Mouse (Mus musculus): Measurements from ENCODE around the gene Wnt9a. TPM values are rescaled to one million over a fixed set of nuclear protein-coding genes. Genes with fewer than 3 reads are reported as not detected.

The Wnt9a gene
- polyA plus RNA-seq, 1 experiment from 2014 or later, result 9.7 TPM

DNA sequence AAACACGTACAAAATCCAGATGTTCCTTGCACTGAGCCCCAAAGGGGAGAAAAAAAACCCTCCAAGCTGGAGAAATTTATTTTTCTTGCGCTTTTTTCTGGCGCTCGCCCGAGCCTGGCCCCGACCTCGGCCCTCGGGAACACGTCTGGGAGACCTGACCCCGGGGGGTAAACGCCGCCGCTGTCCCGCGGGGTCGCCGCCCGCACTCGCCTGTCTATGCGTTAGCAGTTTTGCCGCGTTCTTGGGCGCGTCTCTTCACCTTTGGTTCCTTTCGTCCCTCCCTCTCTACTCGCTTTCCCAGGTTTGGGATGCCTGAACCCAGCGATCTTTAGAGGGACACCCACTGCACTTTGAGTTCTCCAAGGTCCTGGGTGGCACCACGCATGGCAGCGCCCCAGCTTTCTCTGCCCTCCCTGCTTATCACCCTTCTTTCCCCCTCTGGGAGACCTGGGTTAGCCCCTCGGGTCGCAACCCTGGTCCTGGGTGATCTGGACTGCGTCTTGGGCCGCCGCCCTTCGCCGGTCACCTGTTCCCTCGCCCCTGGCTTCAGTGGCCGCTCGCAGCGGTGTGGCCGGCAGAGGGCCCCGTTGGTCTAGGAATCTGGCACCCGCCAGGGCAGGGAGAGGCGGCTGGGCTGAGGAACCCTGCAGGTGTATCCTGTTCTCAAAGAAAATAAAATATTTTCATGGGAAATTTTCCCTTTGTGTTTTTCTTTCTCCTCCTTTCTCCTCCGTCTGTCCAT lies 865 bp downstream of the Wnt9a start:
- WGBS, result 1% methylated on average over 45 of the region's 45 CpGs
- peak; percentile 80 for DNase-seq (ENCODE audit: low spot score)
- H3K9me3 ChIP-seq (replicated peaks), result no peaks in the 10 kb centered on the region
- peaks cover 97% of the 10 kb centered on the region for H3K27me3 ChIP-seq (ENCODE audit: low read depth, poor library complexity, severe bottlenecking)
- H3K4me1 ChIP-seq, result peaks cover 74% of the 10 kb centered on the region
- peak overlapping the region; percentile 82 for H3K27ac ChIP-seq (replicated peaks)
- H3K36me3 ChIP-seq, result no peaks in the 10 kb centered on the region
- peak overlapping the region; percentile 68 for H3K4me3 ChIP-seq

DNA sequence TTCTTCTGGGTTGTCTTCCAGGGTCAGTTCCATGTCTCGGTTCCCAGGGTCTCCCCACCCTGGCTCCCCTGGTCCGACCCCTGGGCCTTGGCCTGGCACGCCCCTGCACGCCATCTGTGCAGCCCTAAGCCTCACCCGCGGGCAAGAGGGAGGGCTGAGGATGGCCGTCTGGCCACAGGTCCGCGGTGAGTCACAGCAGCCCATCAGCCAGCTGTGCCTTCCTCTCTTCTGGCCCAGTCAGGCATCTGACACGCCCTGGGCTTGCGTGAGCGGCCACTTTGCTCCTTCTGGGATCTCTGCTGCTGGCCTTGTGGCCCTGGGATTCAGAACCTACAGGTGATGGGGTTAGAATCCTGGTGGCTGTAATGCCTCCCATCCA lies 1.4 kb downstream of the Wnt9a start:
- WGBS, result 18% methylated on average over 12 of the region's 12 CpGs
- DNase-seq (ENCODE audit: low spot score), result no peak
- H3K9me3 ChIP-seq (replicated peaks), result no peaks in the 10 kb centered on the region
- peaks cover 79% of the 10 kb centered on the region for H3K4me1 ChIP-seq
- H3K4me3 ChIP-seq, result peak overlapping the region; percentile 68
- no peaks in the 10 kb centered on the region for H3K36me3 ChIP-seq
- H3K27ac ChIP-seq (replicated peaks), result peak overlapping the region; percentile 82
- H3K27me3 ChIP-seq (ENCODE audit: low read depth, poor library complexity, severe bottlenecking), result peaks cover 100% of the 10 kb centered on the region

DNA sequence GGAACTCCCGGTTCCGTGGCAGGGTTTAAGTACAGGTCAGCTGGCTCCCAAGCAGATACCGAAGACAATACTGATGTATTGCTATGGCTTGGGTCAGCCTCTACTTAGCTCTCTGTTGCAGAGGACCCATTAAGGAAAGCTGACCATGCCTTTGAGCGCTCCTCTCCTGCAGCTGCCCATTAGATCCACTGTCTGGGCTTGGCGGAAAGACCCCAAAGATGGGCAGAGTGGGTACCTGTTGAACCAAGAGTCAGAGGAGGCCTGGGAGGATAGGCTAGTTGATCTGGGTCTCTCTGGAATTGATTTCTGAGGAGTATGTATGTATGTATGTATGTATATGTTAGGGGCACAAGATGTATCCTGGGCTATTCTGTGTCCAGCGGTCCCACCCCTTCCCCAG lies 1.9 kb downstream of the Wnt9a start:
- Histone ChIP-seq H3K27me3 (ENCODE audit: low read depth, poor library complexity, severe bottlenecking) (peaks cover 100% of the 10 kb centered on the region), H3K36me3 (no peaks in the 10 kb centered on the region), H3K9me3 (replicated peaks) (no peaks in the 10 kb centered on the region), H3K27ac (replicated peaks) (peak overlapping the region; percentile 82), H3K4me1 (peaks cover 84% of the 10 kb centered on the region), H3K4me3 (peak overlapping the region; percentile 68)
- no peak for DNase-seq (ENCODE audit: low spot score)
- 43% methylated on average over 6 of the region's 6 CpGs for WGBS

DNA sequence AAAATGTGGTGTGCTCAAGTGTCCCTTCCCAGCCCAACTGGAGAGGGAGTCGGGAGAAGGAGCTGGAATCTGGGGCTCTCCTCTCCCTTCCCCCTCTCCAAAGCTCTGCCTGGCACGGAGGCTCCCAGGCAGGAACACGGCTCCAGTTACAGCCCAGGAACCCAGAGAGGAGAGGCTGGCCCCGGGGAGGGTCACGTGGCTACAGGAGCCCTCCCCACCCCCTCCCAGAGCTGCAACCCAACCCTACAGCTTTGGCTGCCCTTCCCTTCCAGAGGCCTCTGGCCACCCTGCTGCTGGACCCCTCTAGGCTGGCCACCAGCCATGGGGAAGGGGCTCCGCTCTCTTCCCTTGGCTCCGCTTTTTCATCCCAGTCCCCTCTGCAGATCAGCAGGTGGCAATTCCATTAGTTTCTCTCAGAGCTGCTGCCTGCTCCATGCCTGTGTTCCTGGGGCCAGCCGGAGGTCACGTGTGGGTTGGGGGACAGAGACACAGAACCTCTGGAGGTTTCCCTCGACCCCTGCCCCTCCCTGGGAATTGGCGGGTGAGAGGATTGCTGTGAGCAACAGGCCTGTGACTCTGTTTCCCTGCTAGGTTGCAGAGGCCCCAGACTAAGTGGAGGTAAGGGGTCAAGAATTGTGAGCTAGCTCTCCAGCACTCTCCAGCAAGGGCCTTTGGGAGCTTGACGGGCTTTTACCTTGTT lies 2.5 kb downstream of the Wnt9a start:
- Histone ChIP-seq H3K27me3 (ENCODE audit: low read depth, poor library complexity, severe bottlenecking) (peaks cover 100% of the 10 kb centered on the region), H3K36me3 (no peaks in the 10 kb centered on the region), H3K9me3 (replicated peaks) (no peaks in the 10 kb centered on the region), H3K4me1 (peaks cover 90% of the 10 kb centered on the region), H3K27ac (replicated peaks) (peak overlapping the region; percentile 82), H3K4me3 (peak overlapping the region; percentile 68)
- peak; percentile 71 for DNase-seq (ENCODE audit: low spot score)
- 6% methylated on average over 12 of the region's 12 CpGs for WGBS

DNA sequence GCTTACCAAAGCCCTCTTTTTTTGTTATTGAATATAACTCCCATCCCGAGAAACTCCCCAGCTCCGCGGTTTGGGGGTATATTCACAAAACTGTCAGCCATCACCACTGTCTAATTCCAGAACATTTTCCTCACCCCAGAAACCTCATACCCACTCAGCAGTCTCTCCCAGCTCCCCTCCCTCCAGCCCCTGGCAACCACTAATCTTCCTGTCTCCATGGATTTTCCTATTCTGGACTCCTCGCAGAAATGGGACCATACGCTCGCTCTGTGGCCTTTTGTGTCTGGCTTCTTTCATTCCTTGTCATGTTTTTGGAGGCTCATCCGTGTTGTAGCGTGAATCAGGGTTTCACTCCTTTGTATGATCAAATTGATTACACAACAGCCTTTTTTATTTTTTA lies 3.2 kb downstream of the Wnt9a start:
- Histone ChIP-seq H3K4me3 (peak overlapping the region; percentile 68; the same call in 1 of the 2 replicates), H3K27ac (replicated peaks) (peak overlapping the region; percentile 82), H3K4me1 (peaks cover 95% of the 10 kb centered on the region), H3K27me3 (ENCODE audit: low read depth, poor library complexity, severe bottlenecking) (peaks cover 100% of the 10 kb centered on the region), H3K36me3 (no peaks in the 10 kb centered on the region), H3K9me3 (replicated peaks) (no peaks in the 10 kb centered on the region)
- 32% methylated on average over 8 of the region's 8 CpGs for WGBS
- peak; percentile 60 for DNase-seq (ENCODE audit: low spot score)

- DNase-seq (ENCODE audit: low spot score), result no peak
- H3K27me3 ChIP-seq (ENCODE audit: low read depth, poor library complexity, severe bottlenecking), result peaks cover 91% of the 10 kb centered on the region
- no peak overlapping the region for H3K4me3 ChIP-seq
- H3K9me3 ChIP-seq (replicated peaks), result no peaks in the 10 kb centered on the region
- no peaks in the 10 kb centered on the region for H3K36me3 ChIP-seq
- H3K4me1 ChIP-seq, result peaks cover 80% of the 10 kb centered on the region
- WGBS, result 57% methylated on average over 6 of the region's 6 CpGs
- peak overlapping the region; percentile 82 for H3K27ac ChIP-seq (replicated peaks)
Measured at GRCm38 (mm10) chr11:59312060-59312459, 5.3 kb downstream of the Wnt9a start.

GRCm38 (mm10) chr11:59312501-59312900 lies 5.8 kb downstream of the Wnt9a start:
- H3K4me3 ChIP-seq, result no peak overlapping the region
- WGBS, result 77% methylated on average over 8 of the region's 8 CpGs
- H3K9me3 ChIP-seq (replicated peaks), result no peaks in the 10 kb centered on the region
- peak overlapping the region; percentile 82 for H3K27ac ChIP-seq (replicated peaks)
- DNase-seq (ENCODE audit: low spot score), result no peak
- H3K27me3 ChIP-seq (ENCODE audit: low read depth, poor library complexity, severe bottlenecking), result peaks cover 91% of the 10 kb centered on the region
- H3K36me3 ChIP-seq, result no peaks in the 10 kb centered on the region
- H3K4me1 ChIP-seq, result peaks cover 75% of the 10 kb centered on the region

DNA sequence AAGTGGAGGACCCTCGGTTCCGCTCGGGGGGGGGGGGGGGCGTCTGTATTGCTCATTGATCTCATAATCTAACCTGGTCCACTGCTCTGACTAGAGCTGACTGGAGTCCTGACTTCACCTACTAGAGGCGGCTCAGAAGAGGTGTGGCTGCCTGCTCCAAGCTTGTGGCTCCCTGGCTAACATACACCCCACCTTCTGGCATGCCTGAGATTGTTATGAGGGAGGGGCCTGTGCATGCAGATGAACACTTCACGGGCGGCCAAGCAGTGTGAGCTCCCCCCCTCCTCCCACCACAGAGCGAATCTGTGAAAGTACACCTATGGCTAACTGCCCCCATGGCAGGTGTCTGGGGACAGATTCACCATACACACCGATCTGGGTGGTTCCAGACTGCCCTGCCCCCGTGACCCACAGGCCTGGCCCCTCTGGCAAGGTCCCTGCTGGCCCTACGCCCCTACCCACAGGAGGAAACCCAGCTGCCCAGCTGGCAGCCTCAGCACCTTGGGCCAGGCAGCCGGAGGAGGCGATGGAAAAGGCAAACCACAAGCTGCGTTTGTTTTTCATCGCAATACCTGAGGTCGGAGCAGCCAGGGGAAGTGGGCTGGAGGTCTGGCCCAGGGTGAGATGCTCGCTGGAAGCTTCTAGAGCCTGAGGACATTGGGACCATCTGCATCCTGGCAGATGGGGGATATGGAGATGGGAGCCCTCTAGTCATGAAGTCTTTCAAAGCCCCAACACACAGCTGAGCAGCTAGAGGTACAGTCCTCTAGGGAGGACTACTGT lies 6.5 kb downstream of the Wnt9a start:
- peak overlapping the region; percentile 82 for H3K27ac ChIP-seq (replicated peaks)
- no peaks in the 10 kb centered on the region for H3K36me3 ChIP-seq
- H3K4me1 ChIP-seq, result peaks cover 68% of the 10 kb centered on the region
- H3K27me3 ChIP-seq (ENCODE audit: low read depth, poor library complexity, severe bottlenecking), result peaks cover 88% of the 10 kb centered on the region
- no peak for DNase-seq (ENCODE audit: low spot score)
- WGBS, result 78% methylated on average over 17 of the region's 17 CpGs
- no peak overlapping the region for H3K4me3 ChIP-seq
- no peaks in the 10 kb centered on the region for H3K9me3 ChIP-seq (replicated peaks)

DNA sequence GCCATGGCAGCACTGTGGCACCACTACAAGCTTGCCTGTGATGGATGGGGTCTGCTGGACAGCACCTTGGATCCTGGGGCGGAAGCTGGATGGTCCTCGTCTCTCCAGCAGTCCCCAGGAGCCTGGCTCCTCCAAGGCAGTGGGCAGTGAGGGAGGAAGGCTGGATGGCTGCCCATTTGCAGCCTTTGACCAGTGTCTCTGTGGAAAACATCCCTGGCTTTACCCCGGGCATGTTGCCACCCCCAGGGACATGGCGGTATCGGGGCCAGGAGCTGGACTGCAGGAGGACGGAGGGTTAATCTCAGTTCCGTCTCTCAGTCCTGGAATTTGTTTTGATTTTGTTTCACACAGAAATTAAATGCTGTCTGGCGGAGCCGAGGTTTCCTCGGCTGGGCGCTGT lies 7.2 kb downstream of the Wnt9a start:
- no peak for DNase-seq (ENCODE audit: low spot score)
- Histone ChIP-seq H3K36me3 (no peaks in the 10 kb centered on the region), H3K27ac (replicated peaks) (peak overlapping the region; percentile 82; the same call in 1 of the 2 replicates), H3K27me3 (ENCODE audit: low read depth, poor library complexity, severe bottlenecking) (peaks cover 81% of the 10 kb centered on the region), H3K4me3 (no peak overlapping the region), H3K9me3 (replicated peaks) (no peaks in the 10 kb centered on the region), H3K4me1 (peaks cover 61% of the 10 kb centered on the region)
- 71% methylated on average over 11 of the region's 11 CpGs for WGBS

- Histone ChIP-seq H3K4me1 (peaks cover 35% of the 10 kb centered on the region), H3K4me3 (no peak overlapping the region), H3K36me3 (no peaks in the 10 kb centered on the region), H3K9me3 (replicated peaks) (no peaks in the 10 kb centered on the region), H3K27me3 (ENCODE audit: low read depth, poor library complexity, severe bottlenecking) (peaks cover 55% of the 10 kb centered on the region), H3K27ac (replicated peaks) (no peak overlapping the region)
- no peak for DNase-seq (ENCODE audit: low spot score)
- WGBS, result 60% methylated on average over 6 of the region's 6 CpGs
Measured at GRCm38 (mm10) chr11:59316517-59316916, 9.8 kb downstream of the Wnt9a start.

GRCm38 (mm10) chr11:59322988-59323387 lies 16.3 kb downstream of the Wnt9a start:
- peaks cover 20% of the 10 kb centered on the region for H3K4me1 ChIP-seq
- no peaks in the 10 kb centered on the region for H3K36me3 ChIP-seq
- H3K27me3 ChIP-seq (ENCODE audit: low read depth, poor library complexity, severe bottlenecking), result no peaks in the 10 kb centered on the region
- no peak overlapping the region for H3K27ac ChIP-seq (replicated peaks)
- no peak overlapping the region for H3K4me3 ChIP-seq
- WGBS, result 91% methylated on average over 3 of the region's 3 CpGs
- DNase-seq (ENCODE audit: low spot score), result no peak
- H3K9me3 ChIP-seq (replicated peaks), result no peaks in the 10 kb centered on the region

GRCm38 (mm10) chr11:59324777-59325176 lies 18.0 kb downstream of the Wnt9a start:
- Histone ChIP-seq H3K27me3 (ENCODE audit: low read depth, poor library complexity, severe bottlenecking) (peaks cover 13% of the 10 kb centered on the region; the same call in 1 of the 2 replicates), H3K4me3 (no peak overlapping the region), H3K4me1 (peaks cover 37% of the 10 kb centered on the region), H3K9me3 (replicated peaks) (no peaks in the 10 kb centered on the region), H3K27ac (replicated peaks) (no peak overlapping the region), H3K36me3 (no peaks in the 10 kb centered on the region)
- DNase-seq (ENCODE audit: low spot score), result no peak
- 81% methylated on average over 5 of the region's 5 CpGs for WGBS

Data from midbrain, embryonic 10.5 days (tissue).